Mouse (Mus musculus): ENCODE data around the gene Trim46. TPM values are rescaled to one million over a fixed set of nuclear protein-coding genes. Genes with fewer than 3 reads are reported as not detected.

Trim46 gene
- polyA plus RNA-seq, 1 experiment, result 15.2 TPM

- Histone ChIP-seq H3K36me3 (ENCODE audit: control insufficient read depth, insufficient read depth) (no peaks in the 10 kb centered on the region), H3ac (ENCODE audit: control insufficient read depth, insufficient read length) (no peak overlapping the region), H3K27me3 (ENCODE audit: control insufficient read depth, insufficient read depth, insufficient read length) (no peaks in the 10 kb centered on the region), H3K79me2 (ENCODE audit: control insufficient read depth, insufficient read depth) (no peaks in the 10 kb centered on the region), H3K4me2 (ENCODE audit: low read depth) (peak overlapping the region; percentile 70), H3K4me3 (peak overlapping the region; percentile 22)
- TF ChIP-seq USF1 (IDR thresholded peaks at IDR 0.05; ENCODE audit: low read depth), result no peak
- no peak for TF ChIP-seq CEBPB (IDR thresholded peaks at IDR 0.05; ENCODE audit: insufficient read depth, poor library complexity, severe bottlenecking)
- no peak for TF ChIP-seq TCF12 (IDR thresholded peaks at IDR 0.05; ENCODE audit: insufficient read depth, poor library complexity, severe bottlenecking)
- TF ChIP-seq MAX (IDR thresholded peaks at IDR 0.05; ENCODE audit: low read depth), result no peak
- no peak for TF ChIP-seq POLR2A (IDR thresholded peaks at IDR 0.05; ENCODE audit: insufficient read length, low read depth)
- TF ChIP-seq TCF3 (IDR thresholded peaks at IDR 0.05; ENCODE audit: insufficient read length, low read depth), result no peak
- no peak for TF ChIP-seq REST (IDR thresholded peaks at IDR 0.05; ENCODE audit: insufficient read depth, insufficient read length)
- TF ChIP-seq MYOD1 (IDR thresholded peaks at IDR 0.05; ENCODE audit: control insufficient read depth in 1 of 3, insufficient read length in 2 of 3, low read depth in 2 of 3), result no peak
- no peak for TF ChIP-seq SRF (IDR thresholded peaks at IDR 0.05; ENCODE audit: control insufficient read depth, insufficient read length, low read depth)
- TF ChIP-seq POLR2AphosphoS2 (IDR thresholded peaks at IDR 0.05; ENCODE audit: insufficient read length, low read depth), result no peak
- no peak for TF ChIP-seq MYOG (IDR thresholded peaks at IDR 0.05; ENCODE audit: control insufficient read depth in 1 of 3, insufficient read depth in 1 of 3, insufficient read length in 2 of 3, low read depth in 2 of 3)
- TF ChIP-seq E2F4 (IDR thresholded peaks at IDR 0.05; ENCODE audit: insufficient read depth), result no peak
Measured at GRCm38 (mm10) chr3:89227307-89228179, 18.6 kb downstream of the Trim46 start.

GRCm38 (mm10) chr3:89226900-89227299 is 19.2 kb downstream of the Trim46 start, which contains the start of gene Mtx1:
TSS of gene Mtx1 (minus strand) at chr3:89227088.
- TF ChIP-seq SRF (IDR thresholded peaks at IDR 0.05; ENCODE audit: control insufficient read depth, insufficient read length, low read depth) (no peak), TCF3 (IDR thresholded peaks at IDR 0.05; ENCODE audit: insufficient read length, low read depth) (no peak), CEBPB (IDR thresholded peaks at IDR 0.05; ENCODE audit: insufficient read depth, poor library complexity, severe bottlenecking) (no peak), MYOG (IDR thresholded peaks at IDR 0.05; ENCODE audit: control insufficient read depth in 1 of 3, insufficient read depth in 1 of 3, insufficient read length in 2 of 3, low read depth in 2 of 3) (no peak), USF1 (IDR thresholded peaks at IDR 0.05; ENCODE audit: low read depth) (no peak), TCF12 (IDR thresholded peaks at IDR 0.05; ENCODE audit: insufficient read depth, poor library complexity, severe bottlenecking) (no peak), MYOD1 (IDR thresholded peaks at IDR 0.05; ENCODE audit: control insufficient read depth in 1 of 3, insufficient read length in 2 of 3, low read depth in 2 of 3) (no peak), REST (IDR thresholded peaks at IDR 0.05; ENCODE audit: insufficient read depth, insufficient read length) (no peak)
- Histone ChIP-seq H3ac (ENCODE audit: control insufficient read depth, insufficient read length) (no peak within 1 kb of the TSS), H3K4me3 (peak within 1 kb of the TSS; percentile 22), H3K36me3 (ENCODE audit: control insufficient read depth, insufficient read depth) (no peaks in the 10 kb centered on the region), H3K79me2 (ENCODE audit: control insufficient read depth, insufficient read depth) (no peaks in the 10 kb centered on the region), H3K27me3 (ENCODE audit: control insufficient read depth, insufficient read depth, insufficient read length) (no peaks in the 10 kb centered on the region), H3K4me2 (ENCODE audit: low read depth) (peak within 1 kb of the TSS; percentile 70)

- Histone ChIP-seq H3K4me2 (ENCODE audit: low read depth) (no peak overlapping the region), H3ac (ENCODE audit: control insufficient read depth, insufficient read length) (no peak overlapping the region), H3K36me3 (ENCODE audit: control insufficient read depth, insufficient read depth) (no peaks in the 10 kb centered on the region), H3K27me3 (ENCODE audit: control insufficient read depth, insufficient read depth, insufficient read length) (no peaks in the 10 kb centered on the region), H3K79me2 (ENCODE audit: control insufficient read depth, insufficient read depth) (no peaks in the 10 kb centered on the region), H3K4me3 (no peak overlapping the region)
- no peak for TF ChIP-seq USF1 (IDR thresholded peaks at IDR 0.05; ENCODE audit: low read depth)
- TF ChIP-seq TCF3 (IDR thresholded peaks at IDR 0.05; ENCODE audit: insufficient read length, low read depth), result no peak
Measured at GRCm38 (mm10) chr3:89226361-89226760, 19.7 kb downstream of the Trim46 start.

GRCm38 (mm10) chr3:89225918-89226317 is 20.2 kb downstream of the Trim46 start:
- TF ChIP-seq POLR2A (IDR thresholded peaks at IDR 0.05; ENCODE audit: insufficient read length, low read depth) (no peak), USF1 (IDR thresholded peaks at IDR 0.05; ENCODE audit: low read depth) (no peak), TCF12 (IDR thresholded peaks at IDR 0.05; ENCODE audit: insufficient read depth, poor library complexity, severe bottlenecking) (no peak), POLR2AphosphoS2 (IDR thresholded peaks at IDR 0.05; ENCODE audit: insufficient read length, low read depth) (no peak), CEBPB (IDR thresholded peaks at IDR 0.05; ENCODE audit: insufficient read depth, poor library complexity, severe bottlenecking) (no peak), SRF (IDR thresholded peaks at IDR 0.05; ENCODE audit: control insufficient read depth, insufficient read length, low read depth) (no peak), MAX (IDR thresholded peaks at IDR 0.05; ENCODE audit: low read depth) (no peak), MYOG (IDR thresholded peaks at IDR 0.05; ENCODE audit: control insufficient read depth in 1 of 3, insufficient read depth in 1 of 3, insufficient read length in 2 of 3, low read depth in 2 of 3) (no peak), E2F4 (IDR thresholded peaks at IDR 0.05; ENCODE audit: insufficient read depth) (no peak), REST (IDR thresholded peaks at IDR 0.05; ENCODE audit: insufficient read depth, insufficient read length) (no peak), MYOD1 (IDR thresholded peaks at IDR 0.05; ENCODE audit: control insufficient read depth in 1 of 3, insufficient read length in 2 of 3, low read depth in 2 of 3) (no peak), TCF3 (IDR thresholded peaks at IDR 0.05; ENCODE audit: insufficient read length, low read depth) (no peak)
- Histone ChIP-seq H3K4me2 (ENCODE audit: low read depth) (no peak overlapping the region), H3K79me2 (ENCODE audit: control insufficient read depth, insufficient read depth) (no peaks in the 10 kb centered on the region), H3K36me3 (ENCODE audit: control insufficient read depth, insufficient read depth) (no peaks in the 10 kb centered on the region), H3K27me3 (ENCODE audit: control insufficient read depth, insufficient read depth, insufficient read length) (no peaks in the 10 kb centered on the region), H3ac (ENCODE audit: control insufficient read depth, insufficient read length) (no peak overlapping the region), H3K4me3 (no peak overlapping the region)

Measured in myocyte (in vitro differentiated cells).